Mouse (Mus musculus) heart, embryonic 15.5 days (tissue): ENCODE measurements around the gene Pla2g4e. TPM values are rescaled to one million over a fixed set of nuclear protein-coding genes. Genes with fewer than 3 reads are reported as not detected.

Source experiments
- ATAC-seq: fragments of 200-750 bp; cut with Nextera tagmentation; replicated peaks from 2 replicates; pipeline ENCODE4 v1.8.0; 2017; ENCODE audit warnings: low read depth, moderate TSS enrichment; ENCODE audit not compliant: insufficient number of reproducible peaks, insufficient read depth, low FRiP score
- H3K27ac ChIP-seq: fragments of 300-500 bp; sonication (generic); 2 replicates; pipeline ENCODE4 v1.5.1; 2015; ENCODE audit warnings: mild to moderate bottlenecking, inconsistent platforms
- H3K27me3 ChIP-seq: fragments of 300-500 bp; sonication (generic); 2 replicates; pipeline ENCODE4 v1.6.1; 2015; ENCODE audit warnings: inconsistent platforms
- H3K36me3 ChIP-seq: fragments of 300-500 bp; sonication (generic); 2 replicates; pipeline ENCODE4 v1.6.1; 2015; ENCODE audit warnings: mild to moderate bottlenecking, inconsistent platforms
- H3K4me1 ChIP-seq: fragments of 300-500 bp; sonication (generic); replicated peaks from 2 replicates; pipeline ENCODE4 v1.6.1; 2015; ENCODE audit warnings: inconsistent platforms
- H3K4me2 ChIP-seq: fragments of 300-500 bp; sonication (generic); 2 replicates; pipeline ENCODE4 v1.6.1; 2015; ENCODE audit warnings: inconsistent platforms, mild to moderate bottlenecking, moderate library complexity
- H3K4me3 ChIP-seq: fragments of 300-500 bp; sonication (generic); 2 replicates; pipeline ENCODE4 v1.5.1; 2015; ENCODE audit warnings: mild to moderate bottlenecking, inconsistent platforms
- H3K9ac ChIP-seq: fragments of 300-500 bp; sonication (generic); 2 replicates; pipeline ENCODE4 v1.6.1; 2015; ENCODE audit warnings: mild to moderate bottlenecking, inconsistent platforms
- H3K9me3 ChIP-seq: fragments of 300-500 bp; sonication (generic); replicated peaks from 2 replicates; pipeline ENCODE4 v1.6.1; 2016; ENCODE audit warnings: inconsistent platforms
- WGBS: fragments of 180-500 bp; shearing (Covaris S2); methylation state at CpG from one replicate; pipeline ENCODE4 v1.1.7; 2015; ENCODE audit warnings: mixed read lengths; 5-methylcytosine and 5-hydroxymethylcytosine counted together
- polyA plus RNA-seq: library from polyadenylated mRNA; unstranded; fragments of >200 nt; fragmentation: Nextera tagmentation; extraction: Ambion mirVana; gene quantifications from 2 replicates; pipeline ENCODE4 v1.2.1, GENCODE M21; 2015

The Pla2g4e gene
- polyA plus RNA-seq, 1 experiment from 2014 or later, result 1.6 TPM

GRCm38 (mm10) chr2:120153586-120154360 lies 91.4 kb downstream of the Pla2g4e start:
- peak overlapping the region; percentile 88 for H3K9ac ChIP-seq
- ATAC-seq, result peak; percentile 36
- H3K36me3 ChIP-seq, result peaks cover 9% of the 10 kb centered on the region; the same call in 1 of the 2 replicates
- peaks cover 19% of the 10 kb centered on the region for H3K4me1 ChIP-seq
- H3K9me3 ChIP-seq, result no peaks in the 10 kb centered on the region
- peak overlapping the region; percentile 90 for H3K27ac ChIP-seq
- 2% methylated on average over 38 of the region's 38 CpGs for WGBS
- H3K27me3 ChIP-seq, result no peaks in the 10 kb centered on the region
- peak overlapping the region; percentile 92 for H3K4me3 ChIP-seq
- H3K4me2 ChIP-seq, result peak overlapping the region; percentile 88

- ATAC-seq, result no peak
- Histone ChIP-seq H3K4me1 (peaks cover 36% of the 10 kb centered on the region), H3K4me3 (no peak overlapping the region), H3K27me3 (no peaks in the 10 kb centered on the region), H3K9ac (no peak overlapping the region), H3K9me3 (no peaks in the 10 kb centered on the region), H3K27ac (peak overlapping the region; percentile 10; the same call in 1 of the 2 replicates), H3K4me2 (no peak overlapping the region), H3K36me3 (peaks cover 9% of the 10 kb centered on the region; the same call in 1 of the 2 replicates)
- 80% methylated on average over 3 of the region's 3 CpGs for WGBS
These were observed 94.6 kb downstream of the Pla2g4e start for GRCm38 (mm10) chr2:120150571-120150970.

GRCm38 (mm10) chr2:120149634-120150033 lies 95.5 kb downstream of the Pla2g4e start:
- Histone ChIP-seq H3K4me2 (no peak overlapping the region), H3K27me3 (no peaks in the 10 kb centered on the region), H3K4me1 (peaks cover 32% of the 10 kb centered on the region), H3K4me3 (no peak overlapping the region), H3K27ac (0 out of 2 replicates have a peak overlapping the region, but pooled peaks have one; percentile 20), H3K9me3 (no peaks in the 10 kb centered on the region), H3K9ac (0 out of 2 replicates have a peak overlapping the region, but pooled peaks have one; percentile 21), H3K36me3 (peaks cover 9% of the 10 kb centered on the region; the same call in 1 of the 2 replicates)
- ATAC-seq, result no peak
- 81% methylated on average over 7 of the region's 7 CpGs for WGBS

- H3K4me3 ChIP-seq, result no peak overlapping the region
- ATAC-seq, result peak; percentile 85; the same call in 1 of the 2 replicates
- peaks cover 34% of the 10 kb centered on the region for H3K4me1 ChIP-seq
- H3K9me3 ChIP-seq, result no peaks in the 10 kb centered on the region
- H3K36me3 ChIP-seq, result peaks cover 9% of the 10 kb centered on the region; the same call in 1 of the 2 replicates
- H3K27me3 ChIP-seq, result no peaks in the 10 kb centered on the region
- H3K9ac ChIP-seq, result no peak overlapping the region
- 27% methylated on average over 3 of the region's 3 CpGs for WGBS
- peak overlapping the region; percentile 75 for H3K27ac ChIP-seq
- H3K4me2 ChIP-seq, result peak overlapping the region; percentile 15
These were observed 97.1 kb downstream of the Pla2g4e start for GRCm38 (mm10) chr2:120147999-120148398.

DNA sequence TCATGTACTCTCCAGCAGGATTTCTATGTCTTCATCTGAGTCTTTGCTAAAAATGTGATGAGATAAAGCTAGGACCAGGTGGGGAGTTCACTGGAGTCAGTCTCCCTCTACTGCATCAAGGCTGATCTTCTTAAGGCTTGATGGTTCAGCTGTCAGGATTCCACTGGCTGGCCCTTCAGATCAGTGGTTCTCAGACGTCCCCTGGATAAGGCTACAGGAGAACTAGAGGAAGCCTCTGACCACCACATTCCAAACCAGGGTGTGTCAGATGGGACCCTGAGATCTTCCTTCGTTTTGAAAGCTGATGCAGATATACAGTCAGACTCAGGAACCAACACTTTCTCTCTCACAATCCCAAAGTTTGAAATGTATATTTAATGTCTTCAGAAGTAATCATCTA lies 97.8 kb downstream of the Pla2g4e start:
- Histone ChIP-seq H3K27me3 (no peaks in the 10 kb centered on the region), H3K27ac (peak overlapping the region; percentile 75), H3K4me1 (peaks cover 34% of the 10 kb centered on the region), H3K4me2 (no peak overlapping the region), H3K9me3 (no peaks in the 10 kb centered on the region), H3K36me3 (peaks cover 9% of the 10 kb centered on the region; the same call in 1 of the 2 replicates), H3K9ac (no peak overlapping the region), H3K4me3 (no peak overlapping the region)
- ATAC-seq, result no peak
- 25% methylated on average over 2 of the region's 2 CpGs for WGBS

DNA sequence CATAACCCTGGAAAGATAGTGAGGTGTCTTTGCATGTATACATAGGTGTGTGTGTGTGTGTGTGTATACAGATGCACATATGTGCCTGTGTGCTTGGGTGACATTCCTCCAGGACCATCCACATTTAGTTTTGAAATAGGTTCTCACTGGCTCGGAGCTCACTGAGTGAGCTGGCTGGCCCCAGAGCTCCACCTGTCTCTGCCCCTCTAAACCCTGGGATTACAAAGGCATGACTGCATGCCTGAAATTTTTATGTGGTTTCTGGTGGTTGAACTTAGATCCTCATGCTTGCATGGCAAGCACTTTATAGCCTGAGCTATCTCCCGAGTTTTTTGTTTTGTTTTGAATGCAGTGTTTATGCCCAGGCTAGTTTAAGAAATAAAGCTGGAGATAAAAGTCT lies 98.6 kb downstream of the Pla2g4e start:
- Histone ChIP-seq H3K27ac (peak overlapping the region; percentile 75), H3K9ac (no peak overlapping the region), H3K36me3 (peaks cover 5% of the 10 kb centered on the region; the same call in 1 of the 2 replicates), H3K4me3 (no peak overlapping the region), H3K27me3 (no peaks in the 10 kb centered on the region), H3K4me1 (peaks cover 29% of the 10 kb centered on the region), H3K4me2 (no peak overlapping the region), H3K9me3 (no peaks in the 10 kb centered on the region)
- WGBS, result 44% methylated on average over 2 of the region's 2 CpGs
- no peak for ATAC-seq

GRCm38 (mm10) chr2:120144390-120144789 lies 100.7 kb downstream of the Pla2g4e start:
- Histone ChIP-seq H3K9me3 (no peaks in the 10 kb centered on the region), H3K36me3 (no peaks in the 10 kb centered on the region), H3K9ac (no peak overlapping the region), H3K4me2 (no peak overlapping the region), H3K4me3 (no peak overlapping the region), H3K27me3 (no peaks in the 10 kb centered on the region), H3K4me1 (peaks cover 42% of the 10 kb centered on the region), H3K27ac (peak overlapping the region; percentile 12; the same call in 1 of the 2 replicates)
- 72% methylated on average over 4 of the region's 4 CpGs for WGBS
- no peak for ATAC-seq

DNA sequence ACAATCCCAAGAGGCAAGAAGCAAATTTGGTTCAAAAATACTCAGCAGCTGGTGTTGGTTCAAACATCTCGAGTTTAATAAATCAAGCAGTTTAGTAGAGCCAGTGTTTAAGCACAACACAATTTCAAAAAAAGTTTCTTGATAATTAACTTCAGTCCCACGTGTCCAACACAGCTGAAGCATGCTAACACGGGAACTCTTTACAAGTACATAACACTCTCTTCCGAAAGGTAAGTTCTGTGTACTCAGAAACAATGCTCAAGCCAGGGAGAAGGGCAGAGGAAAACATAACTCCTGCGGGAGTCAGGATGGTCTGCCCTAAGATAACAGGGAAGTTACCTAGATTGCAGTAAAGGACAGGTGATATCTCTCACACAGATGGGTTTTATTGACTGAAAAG lies 102.8 kb downstream of the Pla2g4e start:
- Histone ChIP-seq H3K4me2 (no peak overlapping the region), H3K9me3 (no peaks in the 10 kb centered on the region), H3K27me3 (no peaks in the 10 kb centered on the region), H3K36me3 (no peaks in the 10 kb centered on the region), H3K4me1 (peaks cover 34% of the 10 kb centered on the region), H3K27ac (no peak overlapping the region), H3K4me3 (no peak overlapping the region), H3K9ac (no peak overlapping the region)
- 80% methylated on average over 5 of the region's 5 CpGs for WGBS
- no peak for ATAC-seq

GRCm38 (mm10) chr2:120141671-120142070 lies 103.5 kb downstream of the Pla2g4e start:
- H3K27me3 ChIP-seq, result no peaks in the 10 kb centered on the region

GRCm38 (mm10) chr2:120140326-120140725 lies 104.8 kb downstream of the Pla2g4e start:
- 32% methylated on average over 5 of the region's 5 CpGs for WGBS
- ATAC-seq, result peak; percentile 58; the same call in 1 of the 2 replicates

More at GRCm38 (mm10) chr2:120141671-120142070, 103.5 kb downstream of the Pla2g4e start:
- no peak overlapping the region for H3K27ac ChIP-seq
- H3K4me2 ChIP-seq, result no peak overlapping the region
- ATAC-seq, result no peak
- H3K9me3 ChIP-seq, result no peaks in the 10 kb centered on the region
- WGBS, result 96% methylated on average over 1 of the region's 1 CpGs
- H3K4me1 ChIP-seq, result peaks cover 39% of the 10 kb centered on the region
- H3K4me3 ChIP-seq, result no peak overlapping the region
- no peak overlapping the region for H3K9ac ChIP-seq
- H3K36me3 ChIP-seq, result 0 out of 2 replicates have a peak, but pooled peaks cover 2% of the 10 kb centered on the region

GRCm38 (mm10) chr2:120139091-120139490 lies 106.0 kb downstream of the Pla2g4e start:
- Histone ChIP-seq H3K9ac (no peak overlapping the region), H3K4me2 (no peak overlapping the region), H3K36me3 (peaks cover 9% of the 10 kb centered on the region; the same call in 1 of the 2 replicates), H3K9me3 (no peaks in the 10 kb centered on the region), H3K4me1 (peaks cover 54% of the 10 kb centered on the region), H3K4me3 (no peak overlapping the region), H3K27me3 (no peaks in the 10 kb centered on the region), H3K27ac (peak overlapping the region; percentile 2; the same call in 1 of the 2 replicates)
- no peak for ATAC-seq
- WGBS, result 52% methylated on average over 1 of the region's 1 CpGs

More at GRCm38 (mm10) chr2:120140326-120140725, 104.8 kb downstream of the Pla2g4e start:
- H3K27me3 ChIP-seq, result no peaks in the 10 kb centered on the region
- H3K9me3 ChIP-seq, result no peaks in the 10 kb centered on the region
- H3K27ac ChIP-seq, result peak overlapping the region; percentile 78
- H3K4me2 ChIP-seq, result no peak overlapping the region
- peaks cover 45% of the 10 kb centered on the region for H3K4me1 ChIP-seq
- H3K4me3 ChIP-seq, result no peak overlapping the region
- no peak overlapping the region; the same call in 1 of the 2 replicates for H3K9ac ChIP-seq
- H3K36me3 ChIP-seq, result peaks cover 9% of the 10 kb centered on the region; the same call in 1 of the 2 replicates
